Mouse (Mus musculus) limb, embryonic 12.5 days (tissue): ENCODE data around the gene Rbm28. TPM values are rescaled to one million over a fixed set of nuclear protein-coding genes. Genes with fewer than 3 reads are reported as not detected.

Experiments
- ATAC-seq: fragments of 200-750 bp; cut with Nextera tagmentation; 2 replicates; pipeline ENCODE4 v1.8.0; 2017; ENCODE audit warnings: low read depth, moderate TSS enrichment; ENCODE audit not compliant: insufficient number of reproducible peaks, insufficient read depth, low FRiP score, low TSS enrichment
- H3K27ac ChIP-seq: fragments of 300-500 bp; sonication (generic); 2 replicates; pipeline ENCODE4 v1.5.1; 2016; ENCODE audit warnings: mild to moderate bottlenecking, moderate library complexity
- H3K27me3 ChIP-seq: fragments of 300-500 bp; sonication (generic); 2 replicates; pipeline ENCODE4 v1.6.1; 2016; ENCODE audit warnings: mild to moderate bottlenecking, moderate library complexity
- H3K36me3 ChIP-seq: fragments of 300-500 bp; sonication (generic); 2 replicates; pipeline ENCODE4 v1.6.1; 2016; ENCODE audit warnings: mild to moderate bottlenecking, moderate library complexity
- H3K4me1 ChIP-seq: fragments of 300-500 bp; sonication (generic); replicated peaks from 2 replicates; pipeline ENCODE4 v1.6.1; 2016
- H3K4me2 ChIP-seq: fragments of 300-500 bp; sonication (generic); 2 replicates; pipeline ENCODE4 v1.6.1; 2016; ENCODE audit warnings: mild to moderate bottlenecking, moderate library complexity
- H3K4me3 ChIP-seq: fragments of 300-500 bp; sonication (generic); replicated peaks from 2 replicates; pipeline ENCODE4 v1.5.1; 2016; ENCODE audit warnings: mild to moderate bottlenecking
- H3K9ac ChIP-seq: fragments of 300-500 bp; sonication (generic); replicated peaks from 2 replicates; pipeline ENCODE4 v1.6.1; 2016; ENCODE audit warnings: mild to moderate bottlenecking, moderate library complexity
- H3K9me3 ChIP-seq: fragments of 300-500 bp; sonication (generic); 2 replicates; pipeline ENCODE4 v1.6.1; 2016; ENCODE audit warnings: mild to moderate bottlenecking, moderate library complexity
- WGBS: fragments of 180-500 bp; shearing (Covaris S2); methylation state at CpG from one replicate; pipeline ENCODE4 v1.1.7; 2016; 5-methylcytosine and 5-hydroxymethylcytosine counted together
- polyA plus RNA-seq: library from polyadenylated mRNA; unstranded; fragments of >200 nt; fragmentation: Nextera tagmentation; extraction: Ambion mirVana; gene quantifications from 2 replicates; pipeline ENCODE4 v1.2.1, GENCODE M21; 2016

Rbm28 gene
- polyA plus RNA-seq, 1 experiment from 2014 or later = 59.5 TPM

DNA sequence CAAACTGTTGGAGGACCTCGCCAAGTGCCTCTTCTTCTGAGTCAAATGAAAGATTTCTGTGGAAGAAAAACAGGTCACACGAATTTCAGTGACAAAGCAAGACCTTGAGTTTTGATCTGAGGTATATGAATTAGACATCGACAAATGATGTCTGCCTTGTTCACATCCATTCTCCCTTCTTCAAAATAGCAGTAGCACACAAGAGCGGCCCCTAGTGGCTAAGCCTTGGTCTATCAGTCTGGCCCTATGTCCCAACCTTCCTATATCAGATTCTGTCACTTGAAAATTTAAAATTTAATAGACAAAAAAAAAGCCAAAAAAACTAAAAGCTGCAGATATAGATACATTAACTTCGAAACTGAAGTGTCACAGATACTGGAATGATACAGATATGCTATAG is 21.2 kb downstream of the Rbm28 start:
- Histone ChIP-seq H3K36me3 (peaks cover 47% of the 10 kb centered on the region), H3K27me3 (no peaks in the 10 kb centered on the region), H3K9ac (no peak overlapping the region), H3K27ac (no peak overlapping the region), H3K4me3 (no peak overlapping the region), H3K9me3 (no peaks in the 10 kb centered on the region), H3K4me1 (peaks cover 4% of the 10 kb centered on the region; the same call in 1 of the 2 replicates), H3K4me2 (no peak overlapping the region)
- WGBS = 47% methylated on average over 5 of the region's 5 CpGs
- ATAC-seq = no peak

DNA sequence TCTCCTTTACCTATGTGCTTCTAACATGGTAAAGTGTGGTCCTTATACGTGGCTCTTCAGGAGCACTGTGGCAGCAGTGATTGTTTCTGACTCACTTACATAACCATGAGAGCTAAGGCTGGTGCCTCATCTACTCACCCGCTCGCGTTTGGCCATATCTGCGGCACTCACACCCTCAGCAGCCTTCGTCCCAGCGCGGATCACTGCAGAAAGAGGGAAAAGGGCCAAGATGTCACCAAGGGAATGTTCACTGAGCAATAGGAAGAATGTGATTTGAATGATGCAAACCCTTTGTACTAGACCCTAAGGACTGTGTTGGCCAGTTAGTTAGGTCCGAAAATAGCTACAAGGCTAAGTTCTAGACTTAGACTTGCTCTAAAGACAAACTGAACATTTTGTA is 27.4 kb downstream of the Rbm28 start:
- Histone ChIP-seq H3K4me3 (no peak overlapping the region), H3K4me1 (no peaks in the 10 kb centered on the region), H3K9ac (no peak overlapping the region), H3K27me3 (no peaks in the 10 kb centered on the region), H3K27ac (no peak overlapping the region), H3K4me2 (no peak overlapping the region), H3K36me3 (peaks cover 94% of the 10 kb centered on the region), H3K9me3 (no peaks in the 10 kb centered on the region)
- WGBS = 95% methylated on average over 9 of the region's 9 CpGs
- no peak for ATAC-seq

DNA sequence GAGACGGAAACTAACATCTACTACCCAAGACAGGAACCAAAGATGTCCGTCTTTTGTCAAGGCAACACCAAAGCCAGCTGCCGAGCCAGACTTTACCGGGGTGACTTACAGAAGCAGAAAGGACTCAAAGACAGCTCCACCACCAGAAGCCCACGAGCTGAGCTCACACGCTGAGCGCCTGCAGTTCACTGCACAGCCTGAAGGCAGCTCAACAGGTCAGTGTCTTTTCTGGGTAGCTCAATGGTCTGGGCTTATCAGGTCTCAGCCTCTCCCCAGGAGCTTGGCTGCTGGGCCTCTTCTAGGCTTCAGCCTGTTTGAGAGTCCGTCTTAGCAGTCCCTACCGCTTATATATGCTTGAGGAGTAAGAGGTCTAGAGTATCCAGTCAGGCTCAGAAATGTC is 31.7 kb downstream of the Rbm28 start:
- H3K9ac ChIP-seq = no peak overlapping the region
- peaks cover 97% of the 10 kb centered on the region for H3K36me3 ChIP-seq
- H3K27ac ChIP-seq = no peak overlapping the region
- no peaks in the 10 kb centered on the region for H3K4me1 ChIP-seq
- H3K9me3 ChIP-seq = no peaks in the 10 kb centered on the region
- no peak for ATAC-seq
- WGBS = 90% methylated on average over 9 of the region's 9 CpGs
- no peak overlapping the region for H3K4me2 ChIP-seq
- no peaks in the 10 kb centered on the region for H3K27me3 ChIP-seq
- H3K4me3 ChIP-seq = no peak overlapping the region

GRCm38 (mm10) chr6:29126878-29127426 is 37.9 kb downstream of the Rbm28 start:
- Histone ChIP-seq H3K9ac (no peak overlapping the region), H3K9me3 (no peaks in the 10 kb centered on the region), H3K27me3 (no peaks in the 10 kb centered on the region), H3K4me2 (no peak overlapping the region), H3K27ac (no peak overlapping the region), H3K4me1 (no peaks in the 10 kb centered on the region), H3K36me3 (peaks cover 81% of the 10 kb centered on the region), H3K4me3 (no peak overlapping the region)
- 91% methylated on average over 7 of the region's 7 CpGs for WGBS
- ATAC-seq = no peak

DNA sequence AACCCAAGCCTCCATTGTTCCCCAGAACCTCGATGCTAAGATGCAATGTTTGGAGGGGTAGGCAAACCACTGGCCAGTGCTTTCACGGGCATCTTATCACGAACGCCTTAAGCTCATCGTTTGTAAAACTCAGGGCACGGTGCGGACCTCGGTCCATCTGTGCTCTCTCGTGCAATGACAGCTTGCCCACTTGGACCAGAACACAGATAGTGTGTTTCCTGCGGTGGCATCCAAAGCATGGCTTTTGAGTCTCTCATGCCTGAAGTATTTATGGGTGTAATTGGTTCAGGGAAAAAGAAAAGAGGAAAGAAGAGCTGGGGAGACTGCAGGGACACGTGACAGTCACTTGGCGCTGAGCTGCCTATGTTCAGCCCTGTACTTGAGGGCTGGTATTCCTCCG is 44.8 kb downstream of the Rbm28 start:
- 92% methylated on average over 13 of the region's 13 CpGs for WGBS
- H3K9me3 ChIP-seq = no peaks in the 10 kb centered on the region

GRCm38 (mm10) chr6:29118963-29119362 is 45.8 kb downstream of the Rbm28 start:
- no peaks in the 10 kb centered on the region for H3K9me3 ChIP-seq
- H3K36me3 ChIP-seq = peaks cover 4% of the 10 kb centered on the region
- no peak overlapping the region for H3K4me3 ChIP-seq
- H3K27me3 ChIP-seq = no peaks in the 10 kb centered on the region
- H3K4me1 ChIP-seq = no peaks in the 10 kb centered on the region
- no peak overlapping the region for H3K27ac ChIP-seq
- ATAC-seq = no peak
- no peak overlapping the region for H3K4me2 ChIP-seq
- H3K9ac ChIP-seq = no peak overlapping the region
- 70% methylated on average over 4 of the region's 4 CpGs for WGBS

More for the DNA sequence above, 44.8 kb downstream of the Rbm28 start:
- ATAC-seq = no peak
- no peak overlapping the region for H3K4me2 ChIP-seq
- no peak overlapping the region for H3K27ac ChIP-seq
- H3K27me3 ChIP-seq = no peaks in the 10 kb centered on the region
- H3K9ac ChIP-seq = no peak overlapping the region
- H3K4me3 ChIP-seq = no peak overlapping the region
- no peaks in the 10 kb centered on the region for H3K4me1 ChIP-seq
- H3K36me3 ChIP-seq = peaks cover 12% of the 10 kb centered on the region

DNA sequence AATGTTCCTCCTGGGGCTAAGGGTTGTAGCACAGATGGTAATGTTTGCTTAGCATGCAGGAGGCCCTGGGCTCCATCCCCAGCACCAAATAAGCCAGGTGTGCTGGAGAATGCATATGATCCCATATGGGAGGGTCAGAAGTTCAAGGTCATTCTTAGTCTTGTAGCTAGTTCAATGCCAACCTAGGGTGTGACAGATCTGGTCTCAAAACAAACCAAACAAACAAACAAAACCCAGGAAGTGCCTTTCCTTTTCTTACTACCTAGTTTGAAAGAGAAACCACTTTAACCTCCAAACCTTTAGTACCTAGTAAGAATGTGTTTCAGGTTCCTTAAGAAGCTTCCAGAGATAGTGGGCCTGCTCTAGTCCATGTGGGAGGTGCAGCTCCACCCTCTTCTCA is 46.6 kb downstream of the Rbm28 start:
- no peak for ATAC-seq
- Histone ChIP-seq H3K4me1 (no peaks in the 10 kb centered on the region), H3K4me2 (no peak overlapping the region), H3K27me3 (no peaks in the 10 kb centered on the region), H3K9me3 (no peaks in the 10 kb centered on the region), H3K27ac (no peak overlapping the region), H3K9ac (no peak overlapping the region), H3K36me3 (no peaks in the 10 kb centered on the region; the same call in 1 of the 2 replicates), H3K4me3 (no peak overlapping the region)

- Histone ChIP-seq H3K27me3 (no peaks in the 10 kb centered on the region), H3K4me1 (no peaks in the 10 kb centered on the region), H3K4me2 (no peak overlapping the region), H3K9me3 (0 out of 2 replicates have a peak, but pooled peaks cover under 1% of the 10 kb centered on the region), H3K27ac (no peak overlapping the region), H3K4me3 (no peak overlapping the region), H3K36me3 (no peaks in the 10 kb centered on the region; the same call in 1 of the 2 replicates), H3K9ac (no peak overlapping the region)
- no peak for ATAC-seq
- WGBS = 64% methylated on average over 7 of the region's 7 CpGs
These were observed 47.2 kb downstream of the Rbm28 start for GRCm38 (mm10) chr6:29117417-29118104.

- no peak overlapping the region for H3K4me3 ChIP-seq
- no peaks in the 10 kb centered on the region for H3K4me1 ChIP-seq
- WGBS = 62% methylated on average over 7 of the region's 7 CpGs
- no peak overlapping the region for H3K27ac ChIP-seq
- no peaks in the 10 kb centered on the region for H3K36me3 ChIP-seq
- no peak overlapping the region for H3K9ac ChIP-seq
- no peak for ATAC-seq
- peaks cover 13% of the 10 kb centered on the region; the same call in 1 of the 2 replicates for H3K9me3 ChIP-seq
- no peaks in the 10 kb centered on the region for H3K27me3 ChIP-seq
- no peak overlapping the region for H3K4me2 ChIP-seq
These were observed 49.0 kb downstream of the Rbm28 start for GRCm38 (mm10) chr6:29115756-29116155.

GRCm38 (mm10) chr6:29111501-29111900 is 53.3 kb downstream of the Rbm28 start:
- ATAC-seq = no peak
- Histone ChIP-seq H3K36me3 (no peaks in the 10 kb centered on the region), H3K9me3 (peaks cover 14% of the 10 kb centered on the region; the same call in 1 of the 2 replicates), H3K27me3 (no peaks in the 10 kb centered on the region), H3K9ac (no peak overlapping the region), H3K4me1 (no peaks in the 10 kb centered on the region), H3K27ac (no peak overlapping the region), H3K4me2 (no peak overlapping the region), H3K4me3 (no peak overlapping the region)
- 90% methylated on average over 4 of the region's 4 CpGs for WGBS

- Histone ChIP-seq H3K4me1 (no peaks in the 10 kb centered on the region), H3K27me3 (no peaks in the 10 kb centered on the region), H3K9ac (no peak overlapping the region), H3K36me3 (no peaks in the 10 kb centered on the region), H3K27ac (no peak overlapping the region), H3K4me2 (no peak overlapping the region), H3K4me3 (no peak overlapping the region), H3K9me3 (peaks cover 14% of the 10 kb centered on the region; the same call in 1 of the 2 replicates)
- WGBS = 74% methylated on average over 1 of the region's 1 CpGs
- ATAC-seq = no peak
These were observed 56.4 kb downstream of the Rbm28 start for GRCm38 (mm10) chr6:29108376-29108775.
